Mouse (Mus musculus): Measurements from ENCODE around the gene Dscaml1. TPM values are rescaled to one million over a fixed set of nuclear protein-coding genes. Genes with fewer than 3 reads are reported as not detected.

Gene Dscaml1
- polyA plus RNA-seq, 1 experiment from 2014 or later = 0.23 TPM

DNA sequence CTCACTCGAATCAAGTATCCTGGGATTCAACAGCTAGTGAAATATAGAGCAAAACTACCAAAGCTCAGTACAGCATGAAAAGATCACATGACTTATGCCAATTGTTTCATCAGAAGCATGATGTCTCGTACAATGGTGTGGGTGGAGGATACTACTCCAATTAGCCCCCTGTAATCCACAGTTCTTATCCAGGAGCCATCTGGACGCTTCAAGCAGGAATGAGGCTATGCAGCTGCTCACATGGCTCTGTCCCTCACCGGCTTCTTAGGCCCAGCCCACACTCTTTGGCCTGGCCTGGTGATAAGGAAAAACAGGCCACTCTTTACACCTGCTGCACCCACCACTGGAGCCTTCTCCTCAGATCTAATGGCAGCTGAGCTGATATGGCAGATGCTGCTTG, 208.6 kb downstream of the Dscaml1 start:
- H3K27ac ChIP-seq (ENCODE audit: low read depth, low read length) = no peak overlapping the region
- no peaks in the 10 kb centered on the region; the same call in 1 of the 2 replicates for H3K4me1 ChIP-seq (ENCODE audit: control insufficient read depth, insufficient read depth, low read length)
- no peaks in the 10 kb centered on the region for H3K9me3 ChIP-seq (replicated peaks; ENCODE audit: control insufficient read depth, low read length)
- 52% methylated on average over 4 of the region's 4 CpGs for WGBS (ENCODE audit: insufficient replicate concordance)
- H3K36me3 ChIP-seq (ENCODE audit: control insufficient read depth, insufficient read depth, low read length) = no peaks in the 10 kb centered on the region
- H3K27me3 ChIP-seq (ENCODE audit: control insufficient read depth, insufficient read depth, low read length) = no peaks in the 10 kb centered on the region
- no peak for ATAC-seq (replicated peaks; ENCODE audit: insufficient number of reproducible peaks, low FRiP score, low TSS enrichment)
- H3K9ac ChIP-seq (ENCODE audit: low read depth, low read length) = no peak overlapping the region
- H3K4me3 ChIP-seq (ENCODE audit: low read depth, low read length) = no peak overlapping the region
- no peak overlapping the region for H3K4me2 ChIP-seq

DNA sequence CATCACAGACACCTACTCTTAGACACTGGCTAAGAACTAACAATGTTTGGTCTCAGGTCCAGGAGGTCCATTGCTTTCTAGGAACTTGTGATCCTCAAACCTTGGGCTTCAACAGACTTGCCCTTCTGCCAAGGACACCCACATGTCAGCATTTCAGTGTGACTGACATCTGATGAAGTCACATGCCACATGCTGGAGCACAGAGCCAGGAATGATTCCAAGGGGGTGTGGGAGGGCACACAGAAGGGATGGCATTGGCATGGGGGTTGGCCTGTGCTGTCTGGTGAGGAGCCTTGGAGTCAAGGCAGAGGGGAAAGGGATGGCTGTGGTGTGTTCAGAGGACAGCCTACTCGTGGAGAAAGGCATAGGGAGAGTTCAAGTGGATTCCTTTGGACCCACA, 210.9 kb downstream of the Dscaml1 start:
- Histone ChIP-seq H3K4me2 (no peak overlapping the region), H3K27me3 (ENCODE audit: control insufficient read depth, insufficient read depth, low read length) (no peaks in the 10 kb centered on the region; the same call in 1 of the 2 replicates), H3K36me3 (ENCODE audit: control insufficient read depth, insufficient read depth, low read length) (no peaks in the 10 kb centered on the region), H3K9ac (ENCODE audit: low read depth, low read length) (no peak overlapping the region), H3K27ac (ENCODE audit: low read depth, low read length) (no peak overlapping the region), H3K9me3 (replicated peaks; ENCODE audit: control insufficient read depth, low read length) (no peaks in the 10 kb centered on the region), H3K4me1 (ENCODE audit: control insufficient read depth, insufficient read depth, low read length) (no peaks in the 10 kb centered on the region; the same call in 1 of the 2 replicates), H3K4me3 (ENCODE audit: low read depth, low read length) (no peak overlapping the region)
- no peak for ATAC-seq (replicated peaks; ENCODE audit: insufficient number of reproducible peaks, low FRiP score, low TSS enrichment)
- WGBS (ENCODE audit: insufficient replicate concordance) = 43% methylated on average over 1 of the region's 1 CpGs

DNA sequence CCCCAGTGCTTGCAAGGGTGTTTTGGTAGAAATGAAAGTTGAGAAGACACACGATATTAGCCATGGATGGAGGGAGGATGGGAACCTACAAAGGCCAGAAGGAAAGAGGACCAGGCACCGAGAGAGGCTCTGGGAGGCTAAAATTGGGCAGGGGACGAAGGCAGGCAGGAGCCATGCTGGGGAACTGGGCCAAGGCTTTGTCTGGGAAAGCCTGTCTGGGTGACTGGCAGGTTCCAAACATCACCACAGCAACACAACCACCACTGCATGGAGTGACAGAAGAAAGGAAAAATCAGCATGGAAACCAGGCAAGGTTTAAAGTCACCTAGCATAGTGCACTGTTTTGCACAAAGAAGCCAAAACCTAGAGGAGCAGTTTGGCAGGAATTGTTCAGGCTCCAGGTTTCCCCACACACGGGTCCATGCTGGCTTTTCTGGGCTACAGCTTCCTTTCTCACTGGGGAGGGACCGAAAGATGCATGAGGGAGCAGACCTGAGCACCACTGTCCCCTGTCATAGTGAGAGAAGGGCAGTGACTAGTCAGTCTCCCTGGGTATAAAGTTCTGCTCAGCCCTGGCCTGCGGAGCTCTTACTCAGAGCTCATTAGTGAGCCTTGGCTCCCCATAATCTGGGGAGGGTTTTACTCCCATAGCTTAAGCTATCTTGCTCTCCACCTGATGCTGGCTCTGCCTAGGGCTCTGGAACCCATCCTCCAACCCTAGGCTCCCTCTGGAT, 211.9 kb downstream of the Dscaml1 start:
- ATAC-seq (replicated peaks; ENCODE audit: insufficient number of reproducible peaks, low FRiP score, low TSS enrichment) = no peak
- Histone ChIP-seq H3K9ac (ENCODE audit: low read depth, low read length) (no peak overlapping the region), H3K4me2 (no peak overlapping the region), H3K27ac (ENCODE audit: low read depth, low read length) (no peak overlapping the region), H3K36me3 (ENCODE audit: control insufficient read depth, insufficient read depth, low read length) (no peaks in the 10 kb centered on the region), H3K9me3 (replicated peaks; ENCODE audit: control insufficient read depth, low read length) (no peaks in the 10 kb centered on the region), H3K4me3 (ENCODE audit: low read depth, low read length) (no peak overlapping the region), H3K27me3 (ENCODE audit: control insufficient read depth, insufficient read depth, low read length) (no peaks in the 10 kb centered on the region; the same call in 1 of the 2 replicates), H3K4me1 (ENCODE audit: control insufficient read depth, insufficient read depth, low read length) (no peaks in the 10 kb centered on the region)
- 76% methylated on average over 6 of the region's 6 CpGs for WGBS (ENCODE audit: insufficient replicate concordance)

- Histone ChIP-seq H3K4me2 (no peak overlapping the region), H3K4me1 (ENCODE audit: control insufficient read depth, insufficient read depth, low read length) (no peaks in the 10 kb centered on the region), H3K9me3 (replicated peaks; ENCODE audit: control insufficient read depth, low read length) (peaks cover 2% of the 10 kb centered on the region; the same call in 1 of the 2 replicates), H3K27ac (ENCODE audit: low read depth, low read length) (no peak overlapping the region), H3K4me3 (ENCODE audit: low read depth, low read length) (no peak overlapping the region), H3K36me3 (ENCODE audit: control insufficient read depth, insufficient read depth, low read length) (no peaks in the 10 kb centered on the region), H3K9ac (ENCODE audit: low read depth, low read length) (no peak overlapping the region), H3K27me3 (ENCODE audit: control insufficient read depth, insufficient read depth, low read length) (peaks cover 3% of the 10 kb centered on the region)
- no peak for ATAC-seq (replicated peaks; ENCODE audit: insufficient number of reproducible peaks, low FRiP score, low TSS enrichment)
- 70% methylated on average over 6 of the region's 6 CpGs for WGBS (ENCODE audit: insufficient replicate concordance)
Observed at GRCm38 (mm10) chr9:45644833-45645388, 218.5 kb downstream of the Dscaml1 start.

DNA sequence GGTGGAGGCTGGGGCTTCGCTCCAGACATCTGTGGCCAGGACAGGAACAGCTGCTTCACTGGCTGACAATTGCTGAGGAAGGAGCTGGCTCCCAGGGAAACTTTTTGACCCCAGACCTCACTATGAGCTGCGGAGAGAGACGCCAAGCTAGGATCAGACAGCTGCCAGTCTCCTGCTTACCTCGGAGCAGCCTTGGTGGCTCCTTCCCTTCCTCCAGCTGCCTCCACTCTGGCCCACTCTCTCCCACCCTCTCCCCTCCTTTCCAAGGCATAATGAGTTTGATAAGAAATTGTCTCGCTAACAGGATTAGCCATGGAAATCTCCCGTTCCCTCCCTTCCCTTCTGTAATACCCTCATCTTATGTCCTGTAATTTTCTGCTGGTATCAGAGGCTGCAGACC, 219.1 kb downstream of the Dscaml1 start:
- Histone ChIP-seq H3K4me2 (no peak overlapping the region), H3K9me3 (replicated peaks; ENCODE audit: control insufficient read depth, low read length) (peaks cover 2% of the 10 kb centered on the region; the same call in 1 of the 2 replicates), H3K36me3 (ENCODE audit: control insufficient read depth, insufficient read depth, low read length) (no peaks in the 10 kb centered on the region), H3K4me1 (ENCODE audit: control insufficient read depth, insufficient read depth, low read length) (no peaks in the 10 kb centered on the region), H3K27me3 (ENCODE audit: control insufficient read depth, insufficient read depth, low read length) (peaks cover 3% of the 10 kb centered on the region), H3K9ac (ENCODE audit: low read depth, low read length) (no peak overlapping the region), H3K27ac (ENCODE audit: low read depth, low read length) (no peak overlapping the region), H3K4me3 (ENCODE audit: low read depth, low read length) (no peak overlapping the region)
- 21% methylated on average over 6 of the region's 6 CpGs for WGBS (ENCODE audit: insufficient replicate concordance)
- ATAC-seq (replicated peaks; ENCODE audit: insufficient number of reproducible peaks, low FRiP score, low TSS enrichment) = no peak

GRCm38 (mm10) chr9:45651078-45651809, 224.8 kb downstream of the Dscaml1 start:
- WGBS (ENCODE audit: insufficient replicate concordance) = 69% methylated on average over 13 of the region's 13 CpGs
- H3K27ac ChIP-seq (ENCODE audit: low read depth, low read length) = no peak overlapping the region
- H3K9ac ChIP-seq (ENCODE audit: low read depth, low read length) = no peak overlapping the region
- H3K4me1 ChIP-seq (ENCODE audit: control insufficient read depth, insufficient read depth, low read length) = no peaks in the 10 kb centered on the region
- H3K4me3 ChIP-seq (ENCODE audit: low read depth, low read length) = no peak overlapping the region
- peaks cover 2% of the 10 kb centered on the region; the same call in 1 of the 2 replicates for H3K9me3 ChIP-seq (replicated peaks; ENCODE audit: control insufficient read depth, low read length)
- H3K27me3 ChIP-seq (ENCODE audit: control insufficient read depth, insufficient read depth, low read length) = peaks cover 19% of the 10 kb centered on the region
- H3K4me2 ChIP-seq = no peak overlapping the region
- no peaks in the 10 kb centered on the region for H3K36me3 ChIP-seq (ENCODE audit: control insufficient read depth, insufficient read depth, low read length)
- ATAC-seq (replicated peaks; ENCODE audit: insufficient number of reproducible peaks, low FRiP score, low TSS enrichment) = no peak

- 74% methylated on average over 3 of the region's 3 CpGs for WGBS (ENCODE audit: insufficient replicate concordance)
- ATAC-seq (replicated peaks; ENCODE audit: insufficient number of reproducible peaks, low FRiP score, low TSS enrichment) = no peak
- H3K27me3 ChIP-seq (ENCODE audit: control insufficient read depth, insufficient read depth, low read length) = peaks cover 23% of the 10 kb centered on the region
- no peak overlapping the region for H3K4me3 ChIP-seq (ENCODE audit: low read depth, low read length)
- no peak overlapping the region for H3K9ac ChIP-seq (ENCODE audit: low read depth, low read length)
- H3K36me3 ChIP-seq (ENCODE audit: control insufficient read depth, insufficient read depth, low read length) = no peaks in the 10 kb centered on the region
- H3K4me2 ChIP-seq = no peak overlapping the region
- no peak overlapping the region for H3K27ac ChIP-seq (ENCODE audit: low read depth, low read length)
- H3K9me3 ChIP-seq (replicated peaks; ENCODE audit: control insufficient read depth, low read length) = 0 out of 2 replicates have a peak, but pooled peaks cover under 1% of the 10 kb centered on the region
- no peaks in the 10 kb centered on the region for H3K4me1 ChIP-seq (ENCODE audit: control insufficient read depth, insufficient read depth, low read length)
Observed at GRCm38 (mm10) chr9:45651810-45652177, 225.4 kb downstream of the Dscaml1 start.

GRCm38 (mm10) chr9:45657172-45658062, 231.0 kb downstream of the Dscaml1 start:
- H3K4me1 ChIP-seq (ENCODE audit: control insufficient read depth, insufficient read depth, low read length) = no peaks in the 10 kb centered on the region
- H3K4me3 ChIP-seq (ENCODE audit: low read depth, low read length) = no peak overlapping the region
- peaks cover 22% of the 10 kb centered on the region for H3K27me3 ChIP-seq (ENCODE audit: control insufficient read depth, insufficient read depth, low read length)
- no peak overlapping the region for H3K4me2 ChIP-seq
- ATAC-seq (replicated peaks; ENCODE audit: insufficient number of reproducible peaks, low FRiP score, low TSS enrichment) = no peak
- H3K9ac ChIP-seq (ENCODE audit: low read depth, low read length) = no peak overlapping the region
- 20% methylated on average over 9 of the region's 9 CpGs for WGBS (ENCODE audit: insufficient replicate concordance)
- H3K27ac ChIP-seq (ENCODE audit: low read depth, low read length) = no peak overlapping the region
- H3K36me3 ChIP-seq (ENCODE audit: control insufficient read depth, insufficient read depth, low read length) = no peaks in the 10 kb centered on the region
- H3K9me3 ChIP-seq (replicated peaks; ENCODE audit: control insufficient read depth, low read length) = no peaks in the 10 kb centered on the region

Measured in heart, embryonic 11.5 days (tissue).